Mouse (Mus musculus): ENCODE measurements around the gene Lmln. TPM values are rescaled to one million over a fixed set of nuclear protein-coding genes. Genes with fewer than 3 reads are reported as not detected.
"Not testable (repeated sequence)": the region's sequence is repeated elsewhere in the genome, so short reads cannot be mapped to it uniquely, and the experiment has no call there.

Gene Lmln
- polyA plus RNA-seq, 1 experiment = 0.78 TPM

GRCm38 (mm10) chr16:33053141-33053540, 9.2 kb upstream of the Lmln start:
- Histone ChIP-seq H3K36me3 (ENCODE audit: control insufficient read depth, insufficient read depth) (peaks cover 3% of the 10 kb centered on the region), H3K27me3 (ENCODE audit: control insufficient read depth, insufficient read depth, insufficient read length) (no peaks in the 10 kb centered on the region), H3K4me3 (no peak overlapping the region), H3K79me2 (ENCODE audit: control insufficient read depth, insufficient read depth) (peaks cover 19% of the 10 kb centered on the region), H3ac (ENCODE audit: control insufficient read depth, insufficient read length) (no peak overlapping the region), H3K4me2 (ENCODE audit: low read depth) (no peak overlapping the region)
- no peak for TF ChIP-seq POLR2A (IDR thresholded peaks at IDR 0.05; ENCODE audit: insufficient read length, low read depth)
- no peak for TF ChIP-seq MYOG (IDR thresholded peaks at IDR 0.05; ENCODE audit: control insufficient read depth in 1 of 3, insufficient read depth in 1 of 3, insufficient read length in 2 of 3, low read depth in 2 of 3)
- no peak for TF ChIP-seq CEBPB (IDR thresholded peaks at IDR 0.05; ENCODE audit: insufficient read depth, poor library complexity, severe bottlenecking)
- TF ChIP-seq POLR2AphosphoS2 (IDR thresholded peaks at IDR 0.05; ENCODE audit: insufficient read length, low read depth) = no peak
- TF ChIP-seq TCF3 (IDR thresholded peaks at IDR 0.05; ENCODE audit: insufficient read length, low read depth) = no peak
- no peak for TF ChIP-seq USF1 (IDR thresholded peaks at IDR 0.05; ENCODE audit: low read depth)
- no peak for TF ChIP-seq REST (IDR thresholded peaks at IDR 0.05; ENCODE audit: insufficient read depth, insufficient read length)

GRCm38 (mm10) chr16:33054927-33055326, 7.4 kb upstream of the Lmln start:
- Histone ChIP-seq H3K36me3 (ENCODE audit: control insufficient read depth, insufficient read depth) (peaks cover 15% of the 10 kb centered on the region), H3K79me2 (ENCODE audit: control insufficient read depth, insufficient read depth) (peaks cover 32% of the 10 kb centered on the region)
- H3K4me2 ChIP-seq (ENCODE audit: low read depth); H3K27me3 ChIP-seq (ENCODE audit: control insufficient read depth, insufficient read depth, insufficient read length); H3K4me3 ChIP-seq; H3ac ChIP-seq (ENCODE audit: control insufficient read depth, insufficient read length): not testable (repeated sequence)

- Histone ChIP-seq H3K4me2 (ENCODE audit: low read depth) (peak overlapping the region; percentile 86), H3K4me3 (peak overlapping the region; percentile 90), H3K79me2 (ENCODE audit: control insufficient read depth, insufficient read depth) (peaks cover 32% of the 10 kb centered on the region), H3K36me3 (ENCODE audit: control insufficient read depth, insufficient read depth) (peaks cover 22% of the 10 kb centered on the region), H3K27me3 (ENCODE audit: control insufficient read depth, insufficient read depth, insufficient read length) (no peaks in the 10 kb centered on the region), H3ac (ENCODE audit: control insufficient read depth, insufficient read length) (peak overlapping the region; percentile 70)
- TF ChIP-seq REST (IDR thresholded peaks at IDR 0.05; ENCODE audit: insufficient read depth, insufficient read length) (no peak), SRF (IDR thresholded peaks at IDR 0.05; ENCODE audit: control insufficient read depth, insufficient read length, low read depth) (no peak), MYOG (IDR thresholded peaks at IDR 0.05; ENCODE audit: control insufficient read depth in 1 of 3, insufficient read depth in 1 of 3, insufficient read length in 2 of 3, low read depth in 2 of 3) (no peak), E2F4 (IDR thresholded peaks at IDR 0.05; ENCODE audit: insufficient read depth) (no peak), TCF12 (IDR thresholded peaks at IDR 0.05; ENCODE audit: insufficient read depth, poor library complexity, severe bottlenecking) (no peak), TCF3 (IDR thresholded peaks at IDR 0.05; ENCODE audit: insufficient read length, low read depth) (no peak), USF1 (IDR thresholded peaks at IDR 0.05; ENCODE audit: low read depth) (no peak), MYOD1 (IDR thresholded peaks at IDR 0.05; ENCODE audit: control insufficient read depth in 1 of 3, insufficient read length in 2 of 3, low read depth in 2 of 3) (no peak), POLR2AphosphoS2 (IDR thresholded peaks at IDR 0.05; ENCODE audit: insufficient read length, low read depth) (no peak), MAX (IDR thresholded peaks at IDR 0.05; ENCODE audit: low read depth) (no peak), CEBPB (IDR thresholded peaks at IDR 0.05; ENCODE audit: insufficient read depth, poor library complexity, severe bottlenecking) (no peak), POLR2A (IDR thresholded peaks at IDR 0.05; ENCODE audit: insufficient read length, low read depth) (no peak)
Observed at GRCm38 (mm10) chr16:33055655-33056054, 6.7 kb upstream of the Lmln start.

- TF ChIP-seq POLR2A (IDR thresholded peaks at IDR 0.05; ENCODE audit: insufficient read length, low read depth) (peak; percentile 93), USF1 (IDR thresholded peaks at IDR 0.05; ENCODE audit: low read depth) (no peak), TCF12 (IDR thresholded peaks at IDR 0.05; ENCODE audit: insufficient read depth, poor library complexity, severe bottlenecking) (no peak), POLR2AphosphoS2 (IDR thresholded peaks at IDR 0.05; ENCODE audit: insufficient read length, low read depth) (peak; percentile 89), SRF (IDR thresholded peaks at IDR 0.05; ENCODE audit: control insufficient read depth, insufficient read length, low read depth) (peak; percentile 25), REST (IDR thresholded peaks at IDR 0.05; ENCODE audit: insufficient read depth, insufficient read length) (no peak), MAX (IDR thresholded peaks at IDR 0.05; ENCODE audit: low read depth) (peak; percentile 99), MYOD1 (IDR thresholded peaks at IDR 0.05; ENCODE audit: control insufficient read depth in 1 of 3, insufficient read length in 2 of 3, low read depth in 2 of 3) (no peak), CEBPB (IDR thresholded peaks at IDR 0.05; ENCODE audit: insufficient read depth, poor library complexity, severe bottlenecking) (no peak), TCF3 (IDR thresholded peaks at IDR 0.05; ENCODE audit: insufficient read length, low read depth) (no peak), E2F4 (IDR thresholded peaks at IDR 0.05; ENCODE audit: insufficient read depth) (peak; percentile 15), MYOG (IDR thresholded peaks at IDR 0.05; ENCODE audit: control insufficient read depth in 1 of 3, insufficient read depth in 1 of 3, insufficient read length in 2 of 3, low read depth in 2 of 3) (peak in 1 of 3 experiments; percentile 22)
- Histone ChIP-seq H3K27me3 (ENCODE audit: control insufficient read depth, insufficient read depth, insufficient read length) (no peaks in the 10 kb centered on the region), H3K79me2 (ENCODE audit: control insufficient read depth, insufficient read depth) (peaks cover 32% of the 10 kb centered on the region), H3K4me2 (ENCODE audit: low read depth) (peak within 1 kb of the TSS; percentile 94), H3K4me3 (peak within 1 kb of the TSS; percentile 90), H3K36me3 (ENCODE audit: control insufficient read depth, insufficient read depth) (peaks cover 27% of the 10 kb centered on the region), H3ac (ENCODE audit: control insufficient read depth, insufficient read length) (peak within 1 kb of the TSS; percentile 70)
Observed at GRCm38 (mm10) chr16:33056095-33056785, 6.1 kb upstream of the Lmln start, which contains the start of the genes Iqcg and Rpl35a. Iqcg (minus strand) TSS chr16:33056218. Rpl35a (plus strand) TSS chr16:33056453.

- peaks cover 32% of the 10 kb centered on the region for H3K79me2 ChIP-seq (ENCODE audit: control insufficient read depth, insufficient read depth)
- H3K27me3 ChIP-seq (ENCODE audit: control insufficient read depth, insufficient read depth, insufficient read length) = no peaks in the 10 kb centered on the region
Observed at GRCm38 (mm10) chr16:33056786-33057185, 5.5 kb upstream of the Lmln start.

More at GRCm38 (mm10) chr16:33056786-33057185, 5.5 kb upstream of the Lmln start:
- no peak for TF ChIP-seq SRF (IDR thresholded peaks at IDR 0.05; ENCODE audit: control insufficient read depth, insufficient read length, low read depth)
- TF ChIP-seq MYOD1 (IDR thresholded peaks at IDR 0.05; ENCODE audit: control insufficient read depth in 1 of 3, insufficient read length in 2 of 3, low read depth in 2 of 3) = peak in 1 of 3 experiments; percentile 19
- peak overlapping the region; percentile 90 for H3K4me3 ChIP-seq
- H3ac ChIP-seq (ENCODE audit: control insufficient read depth, insufficient read length) = peak overlapping the region; percentile 70
- H3K4me2 ChIP-seq (ENCODE audit: low read depth) = peak overlapping the region; percentile 94
- H3K36me3 ChIP-seq (ENCODE audit: control insufficient read depth, insufficient read depth) = peaks cover 27% of the 10 kb centered on the region

Data from myocyte (in vitro differentiated cells).